Mouse (Mus musculus): ENCODE measurements at regions not wholly inside any gene's neighbourhood (a gene's known extent, or its start where the extent isn't known, plus 50 kb on each side); places are given as distances from the start of the nearest gene placed in this dataset.

GRCm38 (mm10) chr14:48607131-48607530 is 66.5 kb downstream of the Otx2 start:
- no peaks in the 10 kb centered on the region for H3K36me3 ChIP-seq (ENCODE audit: control insufficient read depth, insufficient read depth, low read length)
- no peak for TF ChIP-seq POLR2A (IDR thresholded peaks at IDR 0.05; ENCODE audit: low read depth, low read length)

GRCm38 (mm10) chr14:48603490-48603889 is 70.1 kb downstream of the Otx2 start:
- no peak overlapping the region for H3K4me3 ChIP-seq (ENCODE audit: low read depth, low read length)
- no peaks in the 10 kb centered on the region for H3K4me1 ChIP-seq (ENCODE audit: control insufficient read depth, insufficient read depth, insufficient read length, low read length)
- no peaks in the 10 kb centered on the region; the same call in 1 of the 2 replicates for H3K27me3 ChIP-seq (ENCODE audit: control insufficient read depth, insufficient read depth, low read length)
- TF ChIP-seq POLR2A (IDR thresholded peaks at IDR 0.05; ENCODE audit: low read depth, low read length) (no peak), CTCF (IDR thresholded peaks at IDR 0.05; ENCODE audit: extremely low read depth, insufficient read length, insufficient replicate concordance, low read depth, low read length) (no peak)
- no peaks in the 10 kb centered on the region for H3K36me3 ChIP-seq (ENCODE audit: control insufficient read depth, insufficient read depth, low read length)
- WGBS: 74% methylated on average over 6 of the region's 6 CpGs
- no peak overlapping the region for H3K27ac ChIP-seq (ENCODE audit: insufficient read depth, low read depth, low read length)

More at GRCm38 (mm10) chr14:48607131-48607530, 66.5 kb downstream of the Otx2 start:
- 82% methylated on average over 6 of the region's 6 CpGs for WGBS
- Histone ChIP-seq H3K4me1 (ENCODE audit: control insufficient read depth, insufficient read depth, insufficient read length, low read length) (no peaks in the 10 kb centered on the region), H3K27me3 (ENCODE audit: control insufficient read depth, insufficient read depth, low read length) (no peaks in the 10 kb centered on the region; the same call in 1 of the 2 replicates), H3K4me3 (ENCODE audit: low read depth, low read length) (no peak overlapping the region), H3K27ac (ENCODE audit: insufficient read depth, low read depth, low read length) (no peak overlapping the region)

- no peaks in the 10 kb centered on the region for H3K36me3 ChIP-seq (ENCODE audit: control insufficient read depth, insufficient read depth, low read length)
- H3K4me3 ChIP-seq (ENCODE audit: low read depth, low read length): no peak overlapping the region
- H3K4me1 ChIP-seq (ENCODE audit: control insufficient read depth, insufficient read depth, insufficient read length, low read length): no peaks in the 10 kb centered on the region
- WGBS: 84% methylated on average over 5 of the region's 5 CpGs
- H3K27me3 ChIP-seq (ENCODE audit: control insufficient read depth, insufficient read depth, low read length): no peaks in the 10 kb centered on the region
- no peak overlapping the region for H3K27ac ChIP-seq (ENCODE audit: insufficient read depth, low read depth, low read length)
- TF ChIP-seq POLR2A (IDR thresholded peaks at IDR 0.05; ENCODE audit: low read depth, low read length) (no peak), CTCF (IDR thresholded peaks at IDR 0.05; ENCODE audit: extremely low read depth, insufficient read length, insufficient replicate concordance, low read depth, low read length) (no peak)
These were observed 79.3 kb downstream of the Otx2 start for GRCm38 (mm10) chr14:48594334-48594733.

- Histone ChIP-seq H3K36me3 (ENCODE audit: control insufficient read depth, insufficient read depth, low read length) (no peaks in the 10 kb centered on the region), H3K4me3 (ENCODE audit: low read depth, low read length) (no peak overlapping the region), H3K4me1 (ENCODE audit: control insufficient read depth, insufficient read depth, insufficient read length, low read length) (no peaks in the 10 kb centered on the region), H3K27ac (ENCODE audit: insufficient read depth, low read depth, low read length) (no peak overlapping the region), H3K27me3 (ENCODE audit: control insufficient read depth, insufficient read depth, low read length) (no peaks in the 10 kb centered on the region)
- WGBS: 62% methylated on average over 8 of the region's 8 CpGs
- no peak for TF ChIP-seq CTCF (IDR thresholded peaks at IDR 0.05; ENCODE audit: extremely low read depth, insufficient read length, insufficient replicate concordance, low read depth, low read length)
- no peak for TF ChIP-seq POLR2A (IDR thresholded peaks at IDR 0.05; ENCODE audit: low read depth, low read length)
These were observed 80.3 kb downstream of the Otx2 start for GRCm38 (mm10) chr14:48593363-48593762.

- Histone ChIP-seq H3K36me3 (ENCODE audit: control insufficient read depth, insufficient read depth, low read length) (no peaks in the 10 kb centered on the region), H3K27ac (ENCODE audit: insufficient read depth, low read depth, low read length) (no peak overlapping the region), H3K4me1 (ENCODE audit: control insufficient read depth, insufficient read depth, insufficient read length, low read length) (no peaks in the 10 kb centered on the region), H3K27me3 (ENCODE audit: control insufficient read depth, insufficient read depth, low read length) (no peaks in the 10 kb centered on the region), H3K4me3 (ENCODE audit: low read depth, low read length) (no peak overlapping the region)
- 50% methylated on average over 15 of the region's 15 CpGs for WGBS
- TF ChIP-seq CTCF (IDR thresholded peaks at IDR 0.05; ENCODE audit: extremely low read depth, insufficient read length, insufficient replicate concordance, low read depth, low read length): no peak
- no peak for TF ChIP-seq POLR2A (IDR thresholded peaks at IDR 0.05; ENCODE audit: low read depth, low read length)
These were observed 82.0 kb downstream of the Otx2 start for GRCm38 (mm10) chr14:48591483-48592230.

GRCm38 (mm10) chr14:48590426-48590825 is 83.2 kb downstream of the Otx2 start:
- Histone ChIP-seq H3K27ac (ENCODE audit: insufficient read depth, low read depth, low read length) (no peak overlapping the region), H3K36me3 (ENCODE audit: control insufficient read depth, insufficient read depth, low read length) (no peaks in the 10 kb centered on the region), H3K4me3 (ENCODE audit: low read depth, low read length) (no peak overlapping the region), H3K4me1 (ENCODE audit: control insufficient read depth, insufficient read depth, insufficient read length, low read length) (no peaks in the 10 kb centered on the region), H3K27me3 (ENCODE audit: control insufficient read depth, insufficient read depth, low read length) (no peaks in the 10 kb centered on the region)
- 68% methylated on average over 14 of the region's 14 CpGs for WGBS
- TF ChIP-seq POLR2A (IDR thresholded peaks at IDR 0.05; ENCODE audit: low read depth, low read length) (no peak), CTCF (IDR thresholded peaks at IDR 0.05; ENCODE audit: extremely low read depth, insufficient read length, insufficient replicate concordance, low read depth, low read length) (no peak)

GRCm38 (mm10) chr14:48589702-48590325 is 83.8 kb downstream of the Otx2 start:
- TF ChIP-seq CTCF (IDR thresholded peaks at IDR 0.05; ENCODE audit: extremely low read depth, insufficient read length, insufficient replicate concordance, low read depth, low read length): no peak
- no peak for TF ChIP-seq POLR2A (IDR thresholded peaks at IDR 0.05; ENCODE audit: low read depth, low read length)
- Histone ChIP-seq H3K36me3 (ENCODE audit: control insufficient read depth, insufficient read depth, low read length) (no peaks in the 10 kb centered on the region), H3K27me3 (ENCODE audit: control insufficient read depth, insufficient read depth, low read length) (no peaks in the 10 kb centered on the region), H3K4me3 (ENCODE audit: low read depth, low read length) (no peak overlapping the region), H3K27ac (ENCODE audit: insufficient read depth, low read depth, low read length) (no peak overlapping the region), H3K4me1 (ENCODE audit: control insufficient read depth, insufficient read depth, insufficient read length, low read length) (no peaks in the 10 kb centered on the region)
- WGBS: 54% methylated on average over 15 of the region's 15 CpGs
